Mouse (Mus musculus): ENCODE results near the gene Olfr1360.
A peak's percentile ranks its signal among the peaks of the same experiment; 100 is the strongest.

Gene Olfr1360

GRCm38 (mm10) chr13:21677305-21677704 lies at the start of gene Olfr1360:
Gene Olfr1360, minus strand, starts transcription at chr13:21677405.
- no peak for DNase-seq (ENCODE audit: low spot score)

DNA sequence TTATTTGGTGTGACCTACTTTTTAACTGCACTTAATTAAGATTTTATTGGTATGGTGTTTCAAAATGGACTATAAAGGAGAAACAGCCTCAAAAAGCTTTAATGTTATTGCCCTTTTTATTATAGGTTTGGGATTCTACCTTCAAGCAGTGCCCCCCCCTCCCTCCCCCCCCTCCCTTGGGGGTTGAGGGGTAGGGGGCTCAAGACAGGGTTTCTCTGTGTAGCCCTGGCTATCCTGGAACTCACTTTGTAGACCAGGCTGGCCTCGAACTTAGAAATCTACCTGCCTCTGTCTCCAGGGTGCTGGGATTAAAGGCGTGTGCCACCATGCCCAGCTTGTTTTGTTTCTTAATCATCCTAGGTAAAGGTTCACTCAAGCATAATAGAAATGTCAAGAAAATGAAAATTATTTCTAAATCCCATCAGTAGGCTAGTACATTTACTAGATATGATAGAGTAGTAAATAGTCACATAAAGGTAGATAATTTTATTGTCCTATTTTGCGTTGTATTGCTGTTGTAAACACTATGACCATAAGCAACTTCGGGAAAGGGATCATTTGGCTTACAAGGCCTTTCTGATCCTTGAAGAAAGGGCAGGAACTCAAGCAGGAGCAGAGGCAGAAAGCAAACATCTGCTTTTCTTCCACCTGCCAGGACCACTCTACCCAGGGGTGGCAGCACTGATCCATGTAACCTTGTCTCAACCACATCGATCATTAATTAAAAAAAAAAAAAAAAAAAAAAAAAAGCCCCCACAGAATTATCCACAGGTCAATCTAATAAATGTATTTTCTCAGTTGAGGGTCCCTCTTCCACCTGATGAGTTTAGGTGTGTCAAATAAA lies 46.0 kb upstream of the Olfr1360 start:
- DNase-seq (ENCODE audit: low spot score): peak; percentile 64

GRCm38 (mm10) chr13:21722373-21722925 lies 45.2 kb upstream of the Olfr1360 start:
- peak; percentile 76 for DNase-seq (ENCODE audit: low spot score)

- peak; percentile 96 for DNase-seq (ENCODE audit: low spot score)
Measured at GRCm38 (mm10) chr13:21721757-21722372, 44.7 kb upstream of the Olfr1360 start, which contains the start of gene Hist1h2bm. Gene Hist1h2bm, plus strand, starts transcription at chr13:21722044.

DNA sequence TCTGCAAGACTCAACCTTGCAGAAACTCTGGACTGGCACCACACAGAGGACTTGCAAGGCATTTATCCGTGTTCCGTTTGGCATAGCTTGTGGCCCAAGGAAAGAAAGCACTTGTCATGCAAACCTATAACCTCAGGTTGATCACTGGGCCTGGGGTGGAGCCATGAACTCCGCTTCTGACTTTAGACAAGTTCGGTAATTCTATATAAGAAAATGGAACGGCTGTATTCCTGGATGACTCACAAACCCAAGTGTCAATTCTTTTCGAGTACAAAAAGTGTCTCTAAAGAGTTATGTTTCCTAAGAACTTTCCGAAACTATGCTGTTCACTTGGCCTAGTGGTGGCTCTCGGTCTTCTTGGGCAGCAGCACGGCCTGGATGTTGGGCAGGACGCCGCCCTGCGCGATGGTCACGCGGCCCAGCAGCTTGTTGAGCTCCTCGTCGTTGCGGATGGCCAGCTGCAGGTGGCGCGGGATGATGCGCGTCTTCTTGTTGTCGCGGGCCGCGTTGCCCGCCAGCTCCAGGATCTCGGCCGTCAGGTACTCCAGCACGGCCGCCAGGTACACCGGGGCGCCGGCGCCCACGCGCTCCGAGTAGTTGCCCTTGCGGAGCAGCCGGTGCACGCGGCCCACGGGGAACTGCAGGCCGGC lies 44.0 kb upstream of the Olfr1360 start:
- DNase-seq (ENCODE audit: low spot score): peak; percentile 67

- peak; percentile 72 for DNase-seq (ENCODE audit: low spot score)
Measured at GRCm38 (mm10) chr13:21718381-21719080, 41.3 kb upstream of the Olfr1360 start.

GRCm38 (mm10) chr13:21717397-21718357 lies 40.5 kb upstream of the Olfr1360 start, which contains the start of gene Hist1h3h:
Gene Hist1h3h, plus strand, starts transcription at chr13:21717659.
- DNase-seq (ENCODE audit: low spot score): peak; percentile 96

- DNase-seq (ENCODE audit: low spot score): peak; percentile 83
Measured at GRCm38 (mm10) chr13:21716540-21717391, 39.6 kb upstream of the Olfr1360 start.

GRCm38 (mm10) chr13:21715864-21716539 lies 38.8 kb upstream of the Olfr1360 start, which contains the start of the genes Hist1h2bl and Hist1h2ai:
Gene Hist1h2bl, minus strand, starts transcription at chr13:21716143.
Gene Hist1h2ai, plus strand, starts transcription at chr13:21716422.
- peak; percentile 98 for DNase-seq (ENCODE audit: low spot score)

DNA sequence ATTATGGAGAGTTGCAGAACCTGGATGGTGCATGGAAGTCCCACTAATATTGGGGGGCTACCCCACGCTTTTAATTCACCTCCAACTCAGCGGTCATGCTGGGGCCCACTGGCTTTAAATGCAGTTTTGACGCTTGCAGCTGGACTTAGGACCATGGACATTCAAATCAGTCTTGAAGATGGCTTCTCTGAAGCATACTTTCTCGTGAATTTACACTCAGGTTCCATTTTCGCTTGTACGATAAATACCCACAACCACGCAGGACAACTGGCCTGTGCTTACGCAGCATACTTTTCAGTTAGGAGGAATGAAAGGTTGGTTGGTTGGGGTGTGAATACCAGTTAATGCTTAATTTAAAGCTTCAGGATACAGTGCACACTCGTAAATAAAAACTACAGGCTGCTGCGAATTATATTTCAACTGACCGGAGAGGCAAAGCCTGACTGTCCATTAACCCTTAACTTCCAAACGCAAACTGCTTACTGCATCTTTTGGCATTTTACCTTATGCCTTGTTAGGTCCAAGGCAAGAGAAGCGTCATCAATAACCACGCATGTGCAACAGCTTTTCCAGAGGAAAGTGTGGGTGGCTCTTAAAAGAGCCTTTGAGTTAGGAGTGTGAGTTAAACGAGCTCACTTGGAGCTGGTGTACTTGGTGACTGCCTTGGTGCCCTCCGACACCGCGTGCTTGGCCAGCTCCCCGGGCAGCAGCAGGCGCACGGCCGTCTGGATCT lies 38.1 kb upstream of the Olfr1360 start:
- peak; percentile 67 for DNase-seq (ENCODE audit: low spot score)

- peak; percentile 84 for DNase-seq (ENCODE audit: low spot score)
Measured at GRCm38 (mm10) chr13:21714725-21715124, 37.5 kb upstream of the Olfr1360 start.

- DNase-seq (ENCODE audit: low spot score): no peak
Measured at GRCm38 (mm10) chr13:21711698-21712097, 34.5 kb upstream of the Olfr1360 start.

- DNase-seq (ENCODE audit: low spot score): peak; percentile 88
Measured at GRCm38 (mm10) chr13:21710821-21711525, 33.8 kb upstream of the Olfr1360 start.

DNA sequence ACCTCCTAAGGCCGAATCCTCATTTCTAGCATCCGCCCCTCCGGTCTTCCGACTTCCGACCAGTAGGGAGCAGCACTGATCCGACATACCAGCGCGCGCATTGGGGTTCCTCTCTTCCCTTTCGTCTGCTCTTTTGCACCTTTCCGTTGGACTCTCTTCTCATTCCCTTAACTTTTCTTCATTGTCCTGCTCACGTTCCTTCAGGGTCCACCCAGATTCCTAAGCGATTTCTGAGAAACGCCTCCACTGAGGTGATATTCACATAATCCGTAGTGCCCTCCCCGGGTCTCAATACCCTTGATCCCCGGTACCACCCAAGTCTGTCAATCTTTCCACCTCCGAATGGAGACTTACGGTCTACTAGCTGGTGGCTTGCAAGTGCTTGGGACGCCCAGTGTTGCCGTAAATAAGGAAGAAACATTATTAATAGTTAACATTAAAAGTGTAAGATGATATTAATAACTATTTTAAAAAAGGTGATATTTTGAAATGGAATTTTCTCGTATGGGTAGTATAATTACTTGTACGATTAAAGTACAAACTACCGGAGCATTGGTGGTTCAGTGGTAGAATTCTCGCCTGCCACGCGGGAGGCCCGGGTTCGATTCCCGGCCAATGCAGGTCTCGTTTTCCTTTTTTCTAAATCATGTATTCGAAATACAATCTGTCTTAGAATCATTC lies 33.0 kb upstream of the Olfr1360 start:
- DNase-seq (ENCODE audit: low spot score): peak; percentile 95

DNA sequence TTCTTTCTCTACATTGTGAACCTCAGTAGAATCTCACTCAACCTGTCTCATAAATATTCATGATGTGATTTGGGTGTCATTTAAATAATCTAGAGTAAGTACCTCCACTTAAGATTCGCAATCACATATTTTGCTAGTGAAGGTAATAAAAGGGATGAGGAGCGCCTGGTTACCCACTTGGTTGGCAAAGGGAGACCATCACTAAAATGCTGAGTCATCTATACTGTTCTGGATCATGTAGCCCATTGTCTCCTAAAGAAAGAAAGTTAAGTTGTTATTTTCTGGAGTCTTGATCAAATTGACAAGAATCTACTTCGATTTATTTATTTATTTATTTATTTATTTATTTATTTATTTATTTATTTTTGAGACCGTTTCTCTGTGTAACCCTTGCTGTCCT lies 29.5 kb upstream of the Olfr1360 start:
- no peak for DNase-seq (ENCODE audit: low spot score)

DNA sequence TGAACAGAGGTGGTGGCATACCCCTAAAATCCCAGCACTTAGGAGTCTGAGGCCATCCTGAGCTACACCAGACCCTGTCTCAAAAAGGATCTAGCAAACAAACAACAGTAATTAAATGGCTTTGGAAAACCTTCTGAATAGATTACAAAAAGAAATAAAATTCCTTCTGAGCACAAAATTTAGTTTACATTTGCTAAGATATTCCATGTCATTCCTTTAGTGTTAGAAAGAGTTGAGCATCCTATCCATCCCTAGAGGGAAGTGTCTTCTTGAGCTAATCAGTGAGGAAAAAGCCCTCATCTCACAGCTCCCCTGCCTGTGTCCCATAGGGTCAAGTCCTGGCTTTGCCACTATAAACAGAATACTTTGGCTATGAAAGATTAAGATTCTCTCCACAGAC lies 20.6 kb upstream of the Olfr1360 start, which contains the start of gene Olfr1359:
Gene Olfr1359 (plus strand): TSS at position 301 of the 400 bp plus-strand sequence.
- DNase-seq (ENCODE audit: low spot score): no peak

DNA sequence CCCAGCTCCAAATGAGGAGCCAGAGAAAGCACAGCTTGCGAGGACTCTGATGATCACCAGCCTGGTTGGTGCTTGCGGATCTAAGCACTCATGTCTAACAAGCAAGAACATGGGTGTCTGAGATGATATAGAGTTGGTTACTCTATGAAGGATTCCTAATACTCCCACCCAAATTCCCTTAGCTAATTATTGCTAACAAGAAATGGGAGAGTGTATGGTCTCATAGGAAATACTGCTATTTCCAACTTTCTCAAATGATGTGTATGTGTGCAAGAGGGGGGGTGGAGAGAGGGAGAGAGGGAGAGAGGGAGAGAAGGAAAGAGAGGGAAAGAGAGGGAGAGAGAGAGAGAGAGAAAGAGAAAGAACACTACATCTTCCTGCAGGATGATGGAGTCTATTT lies 13.9 kb downstream of the Olfr1360 start, which contains the start of gene Olfr1361:
Gene Olfr1361 (minus strand): TSS at position 101 of the 400 bp plus-strand sequence.
- DNase-seq (ENCODE audit: low spot score): no peak

Data from embryo, embryonic 10.5 days (tissue).